Mouse (Mus musculus) hindbrain, embryonic 14.5 days (tissue): Measurements from ENCODE around the gene Nagpa. TPM values are rescaled to one million over a fixed set of nuclear protein-coding genes. Genes with fewer than 3 reads are reported as not detected.

ENCODE experiments used
- ATAC-seq: fragments of 200-750 bp; cut with Nextera tagmentation; 2 replicates; pipeline ENCODE4 v1.8.0; 2017; ENCODE audit warnings: moderate number of reproducible peaks, mild to moderate bottlenecking, moderate TSS enrichment, moderate library complexity; ENCODE audit not compliant: low FRiP score
- DNase-seq: peaks from one replicate; pipeline ENCODE4 v3.0.0-alpha.2; 2015; ENCODE audit warnings: low spot score
- H3K27ac ChIP-seq: fragments of 300-500 bp; sonication (generic); 2 replicates; pipeline ENCODE4 v1.5.1; 2014; ENCODE audit warnings: mild to moderate bottlenecking, moderate library complexity
- H3K27me3 ChIP-seq: fragments of 300-500 bp; sonication (generic); 2 replicates; pipeline ENCODE4 v1.6.1; 2014; ENCODE audit warnings: mild to moderate bottlenecking, low read length, mixed read lengths; ENCODE audit not compliant: control insufficient read depth, insufficient read depth
- H3K36me3 ChIP-seq: fragments of 300-500 bp; sonication (generic); replicated peaks from 2 replicates; pipeline ENCODE4 v1.6.1; 2014; ENCODE audit not compliant: control insufficient read depth, insufficient read depth
- H3K4me1 ChIP-seq: fragments of 300-500 bp; sonication (generic); replicated peaks from 2 replicates; pipeline ENCODE4 v1.6.1; 2014; ENCODE audit warnings: antibody characterized with exemption, low read length, mixed read lengths; ENCODE audit not compliant: control insufficient read depth, insufficient read depth
- H3K4me2 ChIP-seq: fragments of 300-500 bp; sonication (generic); replicated peaks from 2 replicates; pipeline ENCODE4 v1.6.1; 2014; ENCODE audit warnings: mild to moderate bottlenecking, moderate library complexity
- H3K4me3 ChIP-seq: fragments of 300-500 bp; sonication (generic); replicated peaks from 2 replicates; pipeline ENCODE4 v1.5.1; 2014; ENCODE audit warnings: mild to moderate bottlenecking, low read length
- H3K9ac ChIP-seq: fragments of 300-500 bp; sonication (generic); 2 replicates; pipeline ENCODE4 v1.6.1; 2014
- H3K9me3 ChIP-seq: fragments of 300-500 bp; sonication (generic); 2 replicates; pipeline ENCODE4 v1.6.1; 2016; ENCODE audit warnings: low read length; ENCODE audit not compliant: control insufficient read depth
- WGBS: fragments of 180-500 bp; shearing (Covaris S2); extraction: QIAGEN DNeasy Blood & Tissue Kit; methylation state at CpG from one replicate; pipeline ENCODE4 v1.1.7; 2014; 5-methylcytosine and 5-hydroxymethylcytosine counted together
- polyA plus RNA-seq: library from polyadenylated mRNA; unstranded; fragments of >200 nt; fragmentation: Nextera tagmentation; extraction: Ambion mirVana; gene quantifications from 2 replicates; pipeline ENCODE4 v1.2.1, GENCODE M21; 2014

Gene Nagpa
- polyA plus RNA-seq, 1 experiment from 2014 or later, result 11.9 TPM

GRCm38 (mm10) chr16:5183310-5183975 lies 20.4 kb downstream of the Nagpa start:
- Histone ChIP-seq H3K36me3 (no peaks in the 10 kb centered on the region), H3K27ac (no peak overlapping the region), H3K4me2 (no peak overlapping the region), H3K9me3 (no peaks in the 10 kb centered on the region), H3K4me1 (no peaks in the 10 kb centered on the region), H3K27me3 (no peaks in the 10 kb centered on the region), H3K4me3 (no peak overlapping the region), H3K9ac (no peak overlapping the region)
- DNase-seq (no peak), ATAC-seq (no peak)
- WGBS, result 80% methylated on average over 18 of the region's 18 CpGs

- no peak overlapping the region for H3K27ac ChIP-seq
- H3K4me2 ChIP-seq, result no peak overlapping the region
- DNase-seq (no peak), ATAC-seq (no peak)
- no peaks in the 10 kb centered on the region for H3K36me3 ChIP-seq
- no peak overlapping the region for H3K9ac ChIP-seq
- no peaks in the 10 kb centered on the region for H3K9me3 ChIP-seq
- H3K27me3 ChIP-seq, result no peaks in the 10 kb centered on the region
- no peaks in the 10 kb centered on the region for H3K4me1 ChIP-seq
- H3K4me3 ChIP-seq, result no peak overlapping the region
- 93% methylated on average over 6 of the region's 6 CpGs for WGBS
Measured at GRCm38 (mm10) chr16:5172636-5173035, 31.2 kb downstream of the Nagpa start.

- DNase-seq (no peak), ATAC-seq (no peak)
- H3K4me3 ChIP-seq, result no peak overlapping the region
- H3K27me3 ChIP-seq, result no peaks in the 10 kb centered on the region
- no peaks in the 10 kb centered on the region for H3K36me3 ChIP-seq
- 83% methylated on average over 5 of the region's 5 CpGs for WGBS
- H3K4me2 ChIP-seq, result no peak overlapping the region
- no peaks in the 10 kb centered on the region for H3K9me3 ChIP-seq
- no peak overlapping the region for H3K9ac ChIP-seq
- no peaks in the 10 kb centered on the region for H3K4me1 ChIP-seq
- no peak overlapping the region for H3K27ac ChIP-seq
Measured at GRCm38 (mm10) chr16:5168829-5169228, 35.0 kb downstream of the Nagpa start.

- Histone ChIP-seq H3K27ac (no peak overlapping the region), H3K27me3 (no peaks in the 10 kb centered on the region), H3K9me3 (no peaks in the 10 kb centered on the region), H3K4me3 (no peak overlapping the region), H3K4me1 (no peaks in the 10 kb centered on the region), H3K4me2 (no peak overlapping the region), H3K36me3 (no peaks in the 10 kb centered on the region), H3K9ac (no peak overlapping the region)
- no peak for DNase-seq
- ATAC-seq, result no peak
- WGBS, result 91% methylated on average over 2 of the region's 2 CpGs
Measured at GRCm38 (mm10) chr16:5168038-5168437, 35.8 kb downstream of the Nagpa start.

- Histone ChIP-seq H3K9me3 (no peaks in the 10 kb centered on the region), H3K4me1 (no peaks in the 10 kb centered on the region), H3K4me3 (no peak overlapping the region), H3K36me3 (no peaks in the 10 kb centered on the region), H3K27ac (no peak overlapping the region), H3K9ac (no peak overlapping the region), H3K4me2 (no peak overlapping the region), H3K27me3 (no peaks in the 10 kb centered on the region)
- no peak for ATAC-seq
- DNase-seq, result no peak
- WGBS, result 68% methylated on average over 6 of the region's 6 CpGs
Measured at GRCm38 (mm10) chr16:5164327-5164726, 39.5 kb downstream of the Nagpa start.

- Histone ChIP-seq H3K9ac (no peak overlapping the region), H3K36me3 (no peaks in the 10 kb centered on the region), H3K4me1 (no peaks in the 10 kb centered on the region), H3K4me2 (no peak overlapping the region), H3K27me3 (no peaks in the 10 kb centered on the region), H3K9me3 (no peaks in the 10 kb centered on the region), H3K4me3 (no peak overlapping the region), H3K27ac (no peak overlapping the region)
- WGBS, result 77% methylated on average over 8 of the region's 8 CpGs
- no peak for DNase-seq
- no peak for ATAC-seq
Measured at GRCm38 (mm10) chr16:5159248-5159647, 44.6 kb downstream of the Nagpa start.

GRCm38 (mm10) chr16:5157113-5157512 lies 46.7 kb downstream of the Nagpa start:
- no peaks in the 10 kb centered on the region for H3K36me3 ChIP-seq
- H3K4me2 ChIP-seq, result no peak overlapping the region
- H3K4me3 ChIP-seq, result no peak overlapping the region
- H3K27me3 ChIP-seq, result no peaks in the 10 kb centered on the region
- WGBS, result 88% methylated on average over 3 of the region's 3 CpGs
- no peak overlapping the region for H3K27ac ChIP-seq
- peaks cover 15% of the 10 kb centered on the region for H3K4me1 ChIP-seq
- DNase-seq (no peak), ATAC-seq (no peak)
- H3K9me3 ChIP-seq, result no peaks in the 10 kb centered on the region
- no peak overlapping the region for H3K9ac ChIP-seq

DNA sequence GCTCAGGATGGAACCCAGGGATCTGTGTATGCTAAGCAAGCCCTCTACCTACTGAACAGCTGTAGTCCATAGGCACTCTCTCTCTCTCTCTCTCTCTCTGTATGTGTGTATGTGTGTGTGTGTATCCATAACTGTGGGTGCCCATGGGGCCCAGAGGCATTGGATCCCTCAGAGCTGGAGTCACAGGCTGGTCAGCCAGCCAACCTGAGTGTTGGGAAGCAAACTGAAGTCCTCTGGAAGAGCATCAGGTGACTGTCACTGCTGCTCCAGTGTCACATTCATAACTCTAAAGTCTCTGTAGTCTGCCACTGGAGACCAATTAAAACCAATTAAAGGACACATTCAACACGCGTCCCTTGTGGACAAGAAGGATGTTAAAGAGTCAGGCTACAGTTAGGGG lies 47.3 kb downstream of the Nagpa start:
- H3K9me3 ChIP-seq, result no peaks in the 10 kb centered on the region
- no peak overlapping the region for H3K9ac ChIP-seq
- no peaks in the 10 kb centered on the region for H3K27me3 ChIP-seq
- 69% methylated on average over 2 of the region's 2 CpGs for WGBS
- DNase-seq (no peak), ATAC-seq (no peak)
- no peak overlapping the region for H3K4me3 ChIP-seq
- no peak overlapping the region for H3K4me2 ChIP-seq
- no peaks in the 10 kb centered on the region for H3K36me3 ChIP-seq
- peaks cover 15% of the 10 kb centered on the region for H3K4me1 ChIP-seq
- no peak overlapping the region for H3K27ac ChIP-seq

GRCm38 (mm10) chr16:5155014-5155413 lies 48.8 kb downstream of the Nagpa start:
- no peak for ATAC-seq
- WGBS, result 62% methylated on average over 3 of the region's 3 CpGs

More at GRCm38 (mm10) chr16:5155014-5155413, 48.8 kb downstream of the Nagpa start:
- Histone ChIP-seq H3K4me1 (peaks cover 15% of the 10 kb centered on the region), H3K9me3 (no peaks in the 10 kb centered on the region), H3K9ac (no peak overlapping the region), H3K4me2 (no peak overlapping the region), H3K27me3 (no peaks in the 10 kb centered on the region), H3K4me3 (no peak overlapping the region), H3K36me3 (no peaks in the 10 kb centered on the region), H3K27ac (no peak overlapping the region)
- no peak for DNase-seq
